Mouse (Mus musculus) urinary bladder, postnatal 36 days (tissue): ENCODE measurements around the gene Pla2g2d.
A peak's percentile ranks its signal among the peaks of the same experiment; 100 is the strongest.
"Not testable (repeated sequence)": the region's sequence is repeated elsewhere in the genome, so short reads cannot be mapped to it uniquely, and the experiment has no call there.

ENCODE experiments used
- DNase-seq, 2 experiments: peaks; one replicate each; pipeline ENCODE4 v3.0.0; 2022; ENCODE audit warnings: low spot score in 2 of 2, mixed read lengths in 1 of 2

Gene Pla2g2d

GRCm38 (mm10) chr4:138782098-138782497 lies 6.6 kb downstream of the Pla2g2d start:
- DNase-seq = no peak

GRCm38 (mm10) chr4:138785721-138786120 lies 10.2 kb downstream of the Pla2g2d start:
- no peak for DNase-seq

- DNase-seq = no peak
These were observed 10.6 kb downstream of the Pla2g2d start for GRCm38 (mm10) chr4:138786141-138786540.

- DNase-seq = no peak
These were observed 12.8 kb downstream of the Pla2g2d start for GRCm38 (mm10) chr4:138788381-138788780.

GRCm38 (mm10) chr4:138791452-138791851 lies 15.9 kb downstream of the Pla2g2d start:
- DNase-seq = no peak

GRCm38 (mm10) chr4:138792599-138792998 lies 17.1 kb downstream of the Pla2g2d start:
- peak; percentile 30 to 39 for DNase-seq

- peak in 1 of 2 experiments; percentile 23 for DNase-seq
These were observed 17.7 kb downstream of the Pla2g2d start for GRCm38 (mm10) chr4:138793276-138793675.

- DNase-seq = no peak
These were observed 18.8 kb downstream of the Pla2g2d start for GRCm38 (mm10) chr4:138794344-138794743.

GRCm38 (mm10) chr4:138796513-138797216 lies 21.1 kb downstream of the Pla2g2d start:
- DNase-seq = no peak

- no peak for DNase-seq
These were observed 21.7 kb downstream of the Pla2g2d start for GRCm38 (mm10) chr4:138797217-138797570.

- no peak for DNase-seq
These were observed 24.7 kb downstream of the Pla2g2d start for GRCm38 (mm10) chr4:138800134-138800744.

GRCm38 (mm10) chr4:138801631-138802030 lies 26.1 kb downstream of the Pla2g2d start:
- DNase-seq = no peak

GRCm38 (mm10) chr4:138802917-138803316 lies 27.4 kb downstream of the Pla2g2d start:
- no peak for DNase-seq

GRCm38 (mm10) chr4:138805248-138805647 lies 29.7 kb downstream of the Pla2g2d start:
- DNase-seq = no peak

GRCm38 (mm10) chr4:138806160-138806559 lies 30.6 kb downstream of the Pla2g2d start:
- no peak for DNase-seq

- DNase-seq = no peak
These were observed 31.5 kb downstream of the Pla2g2d start for GRCm38 (mm10) chr4:138806920-138807541.

GRCm38 (mm10) chr4:138816166-138816565 lies 40.6 kb downstream of the Pla2g2d start:
- DNase-seq = no peak

GRCm38 (mm10) chr4:138817736-138818135 lies 42.2 kb downstream of the Pla2g2d start:
- DNase-seq = no peak

- no peak for DNase-seq
These were observed 43.6 kb downstream of the Pla2g2d start for GRCm38 (mm10) chr4:138819101-138819500.

- DNase-seq = no peak
These were observed 45.5 kb downstream of the Pla2g2d start for GRCm38 (mm10) chr4:138821036-138821435.

GRCm38 (mm10) chr4:138824161-138824560 lies 48.6 kb downstream of the Pla2g2d start:
- DNase-seq = not testable (repeated sequence)

GRCm38 (mm10) chr4:138824660-138825059 lies 49.1 kb downstream of the Pla2g2d start:
- DNase-seq = no peak
